Mouse (Mus musculus): ENCODE measurements at regions not wholly inside any gene's neighbourhood (a gene's known extent, or its start where the extent isn't known, plus 50 kb on each side); places are given as distances from the start of the nearest gene placed in this dataset.
A peak's percentile ranks its signal among the peaks of the same experiment; 100 is the strongest.

DNA sequence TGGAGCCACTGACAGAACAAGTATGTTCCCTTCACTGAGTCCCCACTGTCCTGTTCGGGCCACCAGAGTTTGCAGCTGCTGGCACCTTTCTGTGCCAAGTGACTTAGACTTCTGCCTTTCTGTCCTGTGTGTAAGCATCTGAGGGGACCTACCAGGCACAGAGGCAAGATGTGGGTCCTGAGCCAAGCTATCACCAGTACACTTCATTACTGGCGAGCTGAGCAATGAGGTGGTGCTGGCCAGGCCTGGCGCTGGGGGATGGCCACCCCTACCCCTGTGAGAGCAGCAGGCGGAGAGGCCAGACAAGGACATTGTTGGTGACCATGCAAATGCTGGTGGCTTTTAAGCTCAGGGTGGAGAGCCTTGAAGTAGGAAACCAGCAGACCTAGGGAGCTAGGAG is 87.6 kb upstream of the Mrps6 start:
- peak; percentile 82 for DNase-seq

DNA sequence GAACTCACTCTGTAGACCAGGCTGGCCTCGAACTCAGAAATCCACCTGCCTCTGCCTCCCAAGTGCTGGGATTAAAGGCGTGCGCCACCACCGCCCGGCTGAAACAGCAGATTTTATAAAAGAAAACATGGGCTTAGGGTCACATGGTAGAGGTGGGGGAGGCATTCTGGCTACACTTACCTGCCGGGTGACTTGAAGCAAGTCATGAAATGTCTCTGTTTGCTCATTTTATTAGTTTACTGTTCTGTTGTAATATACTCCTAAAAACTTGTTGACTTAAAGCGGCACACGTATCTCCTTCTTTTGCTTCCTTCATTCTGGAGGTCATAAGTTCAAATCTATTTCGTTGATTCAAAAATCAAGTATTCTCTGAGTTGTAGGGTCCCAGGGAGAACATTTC is 84.9 kb upstream of the Mrps6 start:
- DNase-seq = no peak

DNA sequence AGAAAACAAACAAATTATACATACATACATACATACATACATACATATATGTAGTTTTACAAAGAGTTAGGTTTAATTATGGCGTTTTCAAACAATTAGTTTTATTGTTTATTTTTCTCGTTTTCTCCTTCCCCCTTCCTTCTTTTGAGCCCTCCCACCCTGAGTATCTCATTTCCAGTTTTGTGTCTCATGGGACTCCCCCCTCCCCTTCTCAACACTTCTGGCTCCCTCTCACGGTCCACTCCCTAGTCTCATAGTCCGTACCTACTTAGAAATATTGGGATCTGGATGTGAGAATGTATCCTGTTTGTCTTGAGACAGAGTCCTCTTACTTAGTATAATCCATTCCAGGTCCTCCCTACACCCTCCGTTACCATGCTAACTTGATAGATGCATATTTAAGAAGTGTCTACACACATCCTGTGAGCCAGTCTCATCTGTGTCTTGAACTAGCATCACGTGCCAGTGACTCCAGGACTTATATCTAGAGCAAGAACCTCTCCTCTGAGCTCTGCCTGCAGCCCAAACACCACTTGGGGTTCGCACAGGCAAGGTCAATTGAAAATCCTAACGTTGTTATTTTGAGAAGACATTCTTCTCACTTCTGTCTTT is 81.8 kb upstream of the Mrps6 start:
- DNase-seq = no peak

DNA sequence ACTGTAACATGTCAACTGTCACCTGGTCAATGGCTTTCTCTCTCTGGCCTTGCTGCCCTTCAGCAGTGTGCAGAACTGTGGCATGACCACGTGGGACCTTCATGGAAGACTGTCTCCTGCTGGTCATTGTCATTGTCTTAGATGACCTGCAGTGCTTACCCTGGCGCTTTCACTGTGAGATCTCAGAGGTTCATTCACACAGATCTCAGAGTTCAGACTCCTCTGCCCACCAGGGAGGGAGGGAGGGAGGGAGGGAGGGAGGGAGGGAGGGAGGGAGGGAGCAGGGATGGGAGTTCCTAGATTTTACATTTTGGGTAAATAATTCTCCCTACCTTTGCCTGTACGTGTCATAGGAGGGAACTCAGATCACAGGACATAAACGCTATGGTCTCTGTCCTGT is 79.6 kb upstream of the Mrps6 start:
- no peak for DNase-seq

DNA sequence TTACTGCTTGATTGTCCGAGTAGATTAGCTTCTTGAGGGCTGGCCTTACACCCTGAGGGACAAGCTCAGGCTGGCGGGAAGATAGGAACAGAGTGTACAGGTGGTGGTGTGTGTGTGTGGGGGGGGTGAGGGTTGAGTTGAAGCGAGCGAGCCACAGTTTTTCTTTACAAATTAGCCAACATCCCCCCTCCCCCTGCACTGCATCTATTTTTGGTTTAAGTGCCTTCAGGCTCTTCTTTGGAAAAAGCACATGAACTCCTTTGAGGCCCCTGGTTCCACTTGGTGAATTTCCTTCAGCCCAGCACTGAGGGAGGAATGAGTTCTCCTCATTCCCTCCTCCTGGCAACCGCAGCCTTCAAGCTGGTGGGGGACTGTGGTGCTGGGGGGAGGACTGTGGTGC is 79.2 kb upstream of the Mrps6 start:
- DNase-seq = no peak

DNA sequence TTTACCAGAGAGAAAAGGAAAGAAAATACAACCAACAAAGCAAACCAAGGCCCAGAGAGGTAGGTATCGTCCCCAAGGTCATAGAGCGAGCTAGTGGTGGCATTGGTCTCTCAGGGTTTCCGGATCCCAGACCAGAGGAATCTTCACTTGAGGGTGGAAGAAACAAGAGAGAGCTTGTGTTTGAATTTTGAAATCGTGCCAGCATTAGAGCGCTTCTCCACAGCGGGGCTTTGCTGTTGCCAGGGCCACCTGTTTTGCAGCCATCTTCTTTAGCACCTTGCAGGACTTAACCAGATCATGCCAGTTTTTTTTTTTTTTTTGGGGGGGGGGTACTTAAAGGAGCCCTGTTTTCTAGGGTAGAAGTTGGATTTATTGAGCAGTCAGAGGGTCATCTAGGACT is 77.6 kb upstream of the Mrps6 start:
- no peak for DNase-seq

DNA sequence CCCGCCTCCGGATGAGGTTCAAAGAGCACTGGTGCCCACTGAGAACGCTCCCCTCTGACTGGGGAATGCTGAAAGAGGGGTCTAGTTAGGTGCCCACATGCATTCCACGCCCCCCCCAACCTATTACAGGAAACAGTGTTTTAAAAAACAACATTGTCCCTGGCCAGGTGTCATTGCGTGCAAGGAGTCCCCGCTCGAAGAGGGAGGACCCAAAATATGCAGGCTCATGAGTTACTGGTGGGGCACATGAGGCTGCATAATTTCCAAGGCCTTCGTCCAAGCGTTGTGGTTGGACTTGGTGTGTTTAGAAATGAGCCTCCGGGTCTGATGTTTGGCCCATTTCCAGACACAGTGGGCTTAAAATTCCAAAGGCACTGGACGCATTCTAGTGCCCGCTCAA is 72.9 kb upstream of the Mrps6 start:
- DNase-seq = no peak

DNA sequence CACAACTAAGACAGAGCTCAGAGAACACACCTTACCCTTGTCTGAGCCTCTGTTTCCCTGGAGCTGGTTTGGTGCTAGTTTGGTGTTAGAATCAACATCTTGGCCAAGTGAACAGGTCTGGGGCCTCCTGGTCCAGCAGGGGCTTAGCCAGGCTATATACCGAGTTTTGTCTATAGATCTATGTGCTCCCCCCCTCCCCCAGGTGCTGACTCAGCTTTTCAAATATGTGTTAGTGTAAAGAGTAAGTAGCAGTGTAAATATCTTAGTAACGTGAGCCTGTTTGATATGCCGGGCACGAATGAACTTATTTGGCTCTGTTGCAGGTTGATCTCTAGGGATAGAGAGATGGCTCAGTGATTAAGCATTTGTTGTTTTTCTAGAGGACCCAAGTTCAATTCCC is 68.7 kb upstream of the Mrps6 start:
- no peak for DNase-seq

DNA sequence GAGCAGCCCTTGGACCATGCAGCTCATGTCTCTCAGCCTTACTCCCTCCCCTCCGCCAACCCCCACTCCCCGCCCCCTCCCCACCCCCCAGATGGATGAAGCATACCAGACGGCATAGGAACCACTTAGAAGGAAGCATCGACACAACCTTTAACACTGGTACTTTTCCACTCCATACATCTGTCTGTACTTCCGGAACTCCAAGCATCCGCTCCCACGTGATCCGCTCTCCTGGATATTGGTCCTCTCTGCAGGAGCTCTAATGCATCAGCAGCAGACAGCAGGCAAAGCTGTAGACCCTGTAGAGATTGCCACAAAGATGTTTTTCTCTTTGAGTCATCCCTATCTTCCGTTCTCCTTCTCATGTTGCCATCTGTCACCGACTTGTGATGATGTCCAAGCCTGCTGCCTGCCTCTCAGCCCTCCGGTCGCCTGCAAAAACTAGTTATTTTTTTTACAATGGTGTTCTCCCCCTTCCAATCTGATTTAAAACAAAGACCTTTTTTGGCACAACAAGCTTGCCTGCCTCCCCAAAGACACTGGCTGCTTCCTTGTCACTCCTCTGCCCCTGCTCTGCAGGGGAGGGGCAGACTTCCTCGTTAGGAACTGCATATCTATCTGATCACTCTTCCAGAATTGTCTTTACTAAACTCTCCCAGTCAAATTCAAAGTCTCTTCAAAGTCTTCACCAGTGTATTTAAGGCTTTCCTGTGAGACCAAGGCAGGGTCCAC is 62.4 kb upstream of the Mrps6 start:
- peak; percentile 13 for DNase-seq

DNA sequence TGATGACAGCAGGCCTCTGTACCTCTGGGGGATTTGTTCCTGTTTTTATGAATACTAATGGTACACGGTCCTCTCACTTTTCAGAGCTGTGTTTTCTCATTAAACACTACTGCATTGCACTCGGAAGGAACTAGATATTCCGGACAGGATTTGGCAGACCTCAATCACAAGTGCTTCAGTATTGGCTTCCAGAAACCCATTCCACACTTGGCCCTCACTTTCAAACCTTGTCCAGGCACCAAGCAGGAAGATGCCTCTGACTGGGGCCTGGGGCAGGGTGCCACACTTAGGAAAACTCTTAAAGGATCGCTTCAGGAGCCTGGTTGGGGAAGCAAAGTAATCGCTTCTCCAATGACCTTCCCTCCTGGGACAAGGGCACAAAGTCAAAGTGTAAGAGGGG is 50.7 kb upstream of the Mrps6 start:
- no peak for DNase-seq

All from lung, postnatal 10 days (tissue).